Mouse (Mus musculus) CH12.LX (cell line): Measurements from ENCODE around the gene Chst15.

ENCODE experiments used
- CHD2 ChIP-seq: IDR thresholded peaks from 2 replicates; pipeline ENCODE4 v1.6.1; 2011; ENCODE audit warnings: low read length, improper control_type of control experiment
- CTCF ChIP-seq, 2 experiments: IDR thresholded peaks in 1 of 2; conservative IDR thresholded peaks in 1 of 2; 2 replicates each; pipeline ENCODE4 v1.5.1; 2011 to 2012; ENCODE audit warnings: low read depth in 2 of 2, low read length in 2 of 2, improper control_type of control experiment in 1 of 2, inconsistent platforms in 1 of 2, mild to moderate bottlenecking in 1 of 2, moderate library complexity in 1 of 2
- EP300 ChIP-seq: IDR thresholded peaks from 2 replicates; pipeline ENCODE4 v1.6.1; 2011; ENCODE audit warnings: low read length, improper control_type of control experiment
- JUND ChIP-seq: conservative IDR thresholded peaks from 2 replicates; pipeline ENCODE4 v1.6.1; 2011; ENCODE audit warnings: low read depth, low read length, improper control_type of control experiment
- KAT2A ChIP-seq: IDR thresholded peaks from 2 replicates; pipeline ENCODE4 v1.6.1; 2012; ENCODE audit warnings: low read length, improper control_type of control experiment, inconsistent platforms; ENCODE audit not compliant: insufficient replicate concordance
- MAFK ChIP-seq: IDR thresholded peaks from 2 replicates; pipeline ENCODE4 v1.6.1; 2011; ENCODE audit warnings: low read length, improper control_type of control experiment; ENCODE audit not compliant: insufficient replicate concordance
- MAX ChIP-seq: IDR thresholded peaks from 2 replicates; pipeline ENCODE4 v1.6.1; 2011; ENCODE audit warnings: low read length, improper control_type of control experiment
- MAZ ChIP-seq: IDR thresholded peaks from 2 replicates; pipeline ENCODE4 v1.6.1; 2012; ENCODE audit warnings: low read depth, mild to moderate bottlenecking, inconsistent platforms, low read length, improper control_type of control experiment, moderate library complexity
- MYC ChIP-seq: IDR thresholded peaks from 2 replicates; pipeline ENCODE4 v1.6.1; 2011; ENCODE audit warnings: low read depth, mild to moderate bottlenecking, improper control_type of control experiment, low read length
- POLR2AphosphoS2 ChIP-seq: IDR thresholded peaks from 2 replicates; pipeline ENCODE4 v1.6.1; 2011; ENCODE audit warnings: low read depth, low read length, improper control_type of control experiment
- TBP ChIP-seq: conservative IDR thresholded peaks from 2 replicates; pipeline ENCODE4 v1.6.1; 2011; ENCODE audit warnings: low read depth, low read length, improper control_type of control experiment
- USF1 ChIP-seq: IDR thresholded peaks from 2 replicates; pipeline ENCODE4 v1.6.1; 2014; ENCODE audit warnings: low read depth, mild to moderate bottlenecking, inconsistent platforms, low read length, improper control_type of control experiment
- USF2 ChIP-seq: conservative IDR thresholded peaks from 2 replicates; pipeline ENCODE4 v1.6.1; 2011; ENCODE audit warnings: low read depth, low read length, improper control_type of control experiment
- ZC3H11A ChIP-seq: IDR thresholded peaks from 2 replicates; pipeline ENCODE4 v1.6.1; 2012; ENCODE audit warnings: low read depth, mild to moderate bottlenecking, inconsistent platforms, low read length, improper control_type of control experiment

- no peak for TF ChIP-seq CTCF (conservative IDR thresholded peaks at IDR 0.05 in 1 of 2, IDR thresholded peaks at IDR 0.05 in 1 of 2; ENCODE audit: low read depth in 2 of 2, low read length in 2 of 2)
- no peak for TF ChIP-seq POLR2AphosphoS2
- TF ChIP-seq JUND, result no peak
- no peak for TF ChIP-seq KAT2A
- no peak for TF ChIP-seq MAZ
- no peak for TF ChIP-seq CHD2
- TF ChIP-seq MYC, result no peak
- TF ChIP-seq USF1, result no peak
- TF ChIP-seq USF2, result no peak
- TF ChIP-seq EP300, result peak; percentile 76
- TF ChIP-seq MAFK, result peak; percentile 27; the same call in 1 of the 2 replicates
- no peak for TF ChIP-seq MAX
- no peak for TF ChIP-seq ZC3H11A
- no peak for TF ChIP-seq TBP
Observed at GRCm38 (mm10) chr7:132267721-132268498, 49.1 kb downstream of the Chst15 start.
